Mouse (Mus musculus) embryonic facial prominence, embryonic 12.5 days (tissue): ENCODE measurements around the gene Plekhg3. TPM values are rescaled to one million over a fixed set of nuclear protein-coding genes. Genes with fewer than 3 reads are reported as not detected.

Source experiments
- ATAC-seq: fragments of 200-750 bp; cut with Nextera tagmentation; 2 replicates; pipeline ENCODE4 v1.8.0; 2017; ENCODE audit not compliant: insufficient number of reproducible peaks, insufficient read depth, low FRiP score, low TSS enrichment
- H3K27ac ChIP-seq: fragments of 300-500 bp; sonication (generic); 2 replicates; pipeline ENCODE4 v1.5.1; 2016; ENCODE audit warnings: mild to moderate bottlenecking
- H3K27me3 ChIP-seq: fragments of 300-500 bp; sonication (generic); 2 replicates; pipeline ENCODE4 v1.6.1; 2016; ENCODE audit warnings: mild to moderate bottlenecking, moderate library complexity
- H3K36me3 ChIP-seq: fragments of 300-500 bp; sonication (generic); 2 replicates; pipeline ENCODE4 v1.6.1; 2016; ENCODE audit warnings: mild to moderate bottlenecking
- H3K4me1 ChIP-seq: fragments of 300-500 bp; sonication (generic); 2 replicates; pipeline ENCODE4 v1.6.1; 2016
- H3K4me2 ChIP-seq: fragments of 300-500 bp; sonication (generic); replicated peaks from 2 replicates; pipeline ENCODE4 v1.6.1; 2016; ENCODE audit warnings: mild to moderate bottlenecking, moderate library complexity
- H3K4me3 ChIP-seq: fragments of 300-500 bp; sonication (generic); 2 replicates; pipeline ENCODE4 v1.5.1; 2016; ENCODE audit warnings: mild to moderate bottlenecking
- H3K9ac ChIP-seq: fragments of 300-500 bp; sonication (generic); 2 replicates; pipeline ENCODE4 v1.6.1; 2016; ENCODE audit warnings: mild to moderate bottlenecking, moderate library complexity
- H3K9me3 ChIP-seq: fragments of 300-500 bp; sonication (generic); 2 replicates; pipeline ENCODE4 v1.6.1; 2016; ENCODE audit warnings: mild to moderate bottlenecking, moderate library complexity
- WGBS: fragments of 180-500 bp; shearing (Covaris S2); methylation state at CpG from one replicate; pipeline ENCODE4 v1.1.7; 2016; 5-methylcytosine and 5-hydroxymethylcytosine counted together
- polyA plus RNA-seq: library from polyadenylated mRNA; unstranded; fragments of >200 nt; fragmentation: Nextera tagmentation; extraction: Ambion mirVana; gene quantifications from 2 replicates; pipeline ENCODE4 v1.2.1, GENCODE M21; 2016

Gene Plekhg3
- polyA plus RNA-seq, 1 experiment from 2014 or later: 4.5 TPM

- Histone ChIP-seq H3K4me3 (no peak overlapping the region), H3K27ac (no peak overlapping the region), H3K9ac (no peak overlapping the region), H3K27me3 (peaks cover 24% of the 10 kb centered on the region), H3K36me3 (no peaks in the 10 kb centered on the region), H3K4me1 (0 out of 2 replicates have a peak, but pooled peaks cover under 1% of the 10 kb centered on the region), H3K9me3 (0 out of 2 replicates have a peak, but pooled peaks cover 3% of the 10 kb centered on the region), H3K4me2 (no peak overlapping the region)
- no peak for ATAC-seq
- 53% methylated on average over 9 of the region's 9 CpGs for WGBS
These were observed 3.3 kb upstream of the Plekhg3 start for GRCm38 (mm10) chr12:76527245-76527881.

GRCm38 (mm10) chr12:76528766-76529165 lies 1.9 kb upstream of the Plekhg3 start:
- Histone ChIP-seq H3K36me3 (no peaks in the 10 kb centered on the region), H3K9me3 (no peaks in the 10 kb centered on the region), H3K27me3 (peaks cover 31% of the 10 kb centered on the region), H3K4me1 (0 out of 2 replicates have a peak, but pooled peaks cover 9% of the 10 kb centered on the region), H3K4me3 (no peak overlapping the region), H3K27ac (no peak overlapping the region), H3K9ac (no peak overlapping the region), H3K4me2 (no peak overlapping the region)
- no peak for ATAC-seq
- 90% methylated on average over 5 of the region's 5 CpGs for WGBS

GRCm38 (mm10) chr12:76531986-76532925 lies 1.6 kb downstream of the Plekhg3 start:
- Histone ChIP-seq H3K9me3 (no peaks in the 10 kb centered on the region), H3K4me2 (peak overlapping the region; percentile 95), H3K9ac (no peak overlapping the region), H3K27ac (no peak overlapping the region), H3K36me3 (no peaks in the 10 kb centered on the region), H3K4me1 (peaks cover 16% of the 10 kb centered on the region; the same call in 1 of the 2 replicates), H3K27me3 (peaks cover 55% of the 10 kb centered on the region), H3K4me3 (peak overlapping the region; percentile 71)
- 1% methylated on average over 19 of the region's 19 CpGs for whole genome bisulfite sequencing
- ATAC-seq: no peak

- 0 out of 2 replicates have a peak, but pooled peaks have one; percentile 19 for ATAC-seq
- Histone ChIP-seq H3K36me3 (no peaks in the 10 kb centered on the region), H3K27me3 (peaks cover 55% of the 10 kb centered on the region), H3K4me2 (peak overlapping the region; percentile 95), H3K4me1 (peaks cover 16% of the 10 kb centered on the region; the same call in 1 of the 2 replicates), H3K4me3 (peak overlapping the region; percentile 71), H3K9ac (peak overlapping the region; percentile 64), H3K9me3 (no peaks in the 10 kb centered on the region), H3K27ac (no peak overlapping the region)
- under 1% methylated on average over 31 of the region's 31 CpGs for WGBS
These were observed 2.3 kb downstream of the Plekhg3 start for GRCm38 (mm10) chr12:76532926-76533376.

- peak; percentile 62; the same call in 1 of the 2 replicates for ATAC-seq
- Histone ChIP-seq H3K4me3 (peak overlapping the region; percentile 71), H3K27ac (0 out of 2 replicates have a peak overlapping the region, but pooled peaks have one; percentile 36)
These were observed 2.9 kb downstream of the Plekhg3 start for GRCm38 (mm10) chr12:76533377-76534222.

GRCm38 (mm10) chr12:76534233-76534632 lies 3.5 kb downstream of the Plekhg3 start:
- H3K27me3 ChIP-seq: peaks cover 55% of the 10 kb centered on the region
- WGBS: 2% methylated on average over 11 of the region's 11 CpGs
- no peak overlapping the region for H3K27ac ChIP-seq
- no peak for ATAC-seq
- no peaks in the 10 kb centered on the region for H3K36me3 ChIP-seq
- H3K4me2 ChIP-seq: peak overlapping the region; percentile 95
- H3K9me3 ChIP-seq: no peaks in the 10 kb centered on the region
- H3K9ac ChIP-seq: peak overlapping the region; percentile 64; the same call in 1 of the 2 replicates
- H3K4me1 ChIP-seq: peaks cover 16% of the 10 kb centered on the region; the same call in 1 of the 2 replicates
- H3K4me3 ChIP-seq: peak overlapping the region; percentile 71

More at GRCm38 (mm10) chr12:76533377-76534222, 2.9 kb downstream of the Plekhg3 start:
- Histone ChIP-seq H3K9me3 (no peaks in the 10 kb centered on the region), H3K36me3 (no peaks in the 10 kb centered on the region), H3K4me1 (peaks cover 16% of the 10 kb centered on the region; the same call in 1 of the 2 replicates), H3K27me3 (peaks cover 55% of the 10 kb centered on the region), H3K9ac (peak overlapping the region; percentile 64), H3K4me2 (peak overlapping the region; percentile 95)
- under 1% methylated on average over 70 of the region's 74 CpGs for WGBS

GRCm38 (mm10) chr12:76534641-76535283 lies 4.1 kb downstream of the Plekhg3 start:
- Histone ChIP-seq H3K4me3 (peak overlapping the region; percentile 71), H3K9me3 (peaks cover 4% of the 10 kb centered on the region; the same call in 1 of the 2 replicates), H3K27me3 (peaks cover 55% of the 10 kb centered on the region), H3K4me2 (peak overlapping the region; percentile 95), H3K9ac (no peak overlapping the region), H3K27ac (no peak overlapping the region), H3K36me3 (no peaks in the 10 kb centered on the region), H3K4me1 (peaks cover 16% of the 10 kb centered on the region; the same call in 1 of the 2 replicates)
- 14% methylated on average over 9 of the region's 9 CpGs for WGBS
- ATAC-seq: no peak

GRCm38 (mm10) chr12:76535471-76535900 lies 4.8 kb downstream of the Plekhg3 start:
- peaks cover 4% of the 10 kb centered on the region; the same call in 1 of the 2 replicates for H3K9me3 ChIP-seq
- peak overlapping the region; percentile 95 for H3K4me2 ChIP-seq
- H3K4me1 ChIP-seq: peaks cover 16% of the 10 kb centered on the region; the same call in 1 of the 2 replicates
- H3K27me3 ChIP-seq: peaks cover 48% of the 10 kb centered on the region
- H3K36me3 ChIP-seq: no peaks in the 10 kb centered on the region
- no peak for ATAC-seq
- no peak overlapping the region for H3K9ac ChIP-seq
- WGBS: 32% methylated on average over 9 of the region's 9 CpGs
- no peak overlapping the region for H3K27ac ChIP-seq
- H3K4me3 ChIP-seq: no peak overlapping the region

GRCm38 (mm10) chr12:76536591-76537153 lies 6.0 kb downstream of the Plekhg3 start:
- Histone ChIP-seq H3K4me3 (no peak overlapping the region), H3K9me3 (peaks cover 4% of the 10 kb centered on the region; the same call in 1 of the 2 replicates), H3K27ac (0 out of 2 replicates have a peak overlapping the region, but pooled peaks have one; percentile 6), H3K4me1 (peaks cover 19% of the 10 kb centered on the region; the same call in 1 of the 2 replicates), H3K9ac (no peak overlapping the region), H3K36me3 (no peaks in the 10 kb centered on the region), H3K27me3 (peaks cover 37% of the 10 kb centered on the region), H3K4me2 (no peak overlapping the region)
- ATAC-seq: no peak
- 84% methylated on average over 8 of the region's 8 CpGs for WGBS

GRCm38 (mm10) chr12:76537434-76537833 lies 6.7 kb downstream of the Plekhg3 start:
- Histone ChIP-seq H3K36me3 (no peaks in the 10 kb centered on the region), H3K4me1 (peaks cover 22% of the 10 kb centered on the region; the same call in 1 of the 2 replicates), H3K9ac (no peak overlapping the region), H3K4me3 (no peak overlapping the region), H3K27me3 (peaks cover 30% of the 10 kb centered on the region), H3K27ac (no peak overlapping the region), H3K4me2 (no peak overlapping the region), H3K9me3 (peaks cover 4% of the 10 kb centered on the region; the same call in 1 of the 2 replicates)
- ATAC-seq: no peak
- WGBS: 90% methylated on average over 8 of the region's 8 CpGs
